Mouse (Mus musculus) urinary bladder, adult 18-20 months (tissue): ENCODE results near the gene Yars.

Experiments used
- DNase-seq, 2 experiments: peaks; one replicate each; pipeline ENCODE4 v3.0.0; 2022; ENCODE audit warnings: low spot score in 2 of 2, mixed read lengths in 2 of 2

Yars gene

GRCm38 (mm10) chr4:129189542-129190519, at the start of gene Yars, which contains the start of gene S100pbp:
Gene Yars (plus strand): TSS chr4:129189760.
Gene S100pbp (minus strand): TSS chr4:129189727.
- peak; percentile 92 to 97 for DNase-seq

GRCm38 (mm10) chr4:129140808-129141207, 48.8 kb upstream of the Yars start:
- no peak for DNase-seq

- no peak for DNase-seq
These were observed 47.8 kb upstream of the Yars start for GRCm38 (mm10) chr4:129141560-129142438.

GRCm38 (mm10) chr4:129142439-129143045, 47.0 kb upstream of the Yars start:
- no peak for DNase-seq

- DNase-seq = no peak
These were observed 46.1 kb upstream of the Yars start for GRCm38 (mm10) chr4:129143509-129143908.

GRCm38 (mm10) chr4:129144401-129145367, 44.9 kb upstream of the Yars start:
- no peak for DNase-seq

- no peak for DNase-seq
These were observed 44.1 kb upstream of the Yars start for GRCm38 (mm10) chr4:129145411-129145810.

- DNase-seq = no peak
These were observed 43.6 kb upstream of the Yars start for GRCm38 (mm10) chr4:129145943-129146342.

- no peak for DNase-seq
These were observed 43.2 kb upstream of the Yars start for GRCm38 (mm10) chr4:129146392-129146791.

GRCm38 (mm10) chr4:129147552-129148103, 41.9 kb upstream of the Yars start:
- DNase-seq = peak in 1 of 2 experiments; percentile 24

GRCm38 (mm10) chr4:129149321-129149720, 40.2 kb upstream of the Yars start:
- DNase-seq = no peak

- DNase-seq = no peak
These were observed 38.2 kb upstream of the Yars start for GRCm38 (mm10) chr4:129151276-129151811.

- no peak for DNase-seq
These were observed 32.0 kb upstream of the Yars start for GRCm38 (mm10) chr4:129157541-129157940.

GRCm38 (mm10) chr4:129158549-129158948, 31.0 kb upstream of the Yars start:
- DNase-seq = no peak

- no peak for DNase-seq
These were observed 28.5 kb upstream of the Yars start for GRCm38 (mm10) chr4:129161076-129161475.

- DNase-seq = no peak
These were observed 27.8 kb upstream of the Yars start for GRCm38 (mm10) chr4:129161581-129162255.

- no peak for DNase-seq
These were observed 17.0 kb upstream of the Yars start for GRCm38 (mm10) chr4:129172529-129172928.

- no peak for DNase-seq
These were observed 10.0 kb upstream of the Yars start for GRCm38 (mm10) chr4:129179560-129179959.

GRCm38 (mm10) chr4:129188041-129188659, 1.4 kb upstream of the Yars start:
- no peak for DNase-seq
